Mouse (Mus musculus) brain, adult 2 months (tissue): ENCODE measurements around the gene Mef2a.
A peak's percentile ranks its signal among the peaks of the same experiment; 100 is the strongest.

ENCODE experiments used
- DNase-seq: peaks from one replicate; pipeline ENCODE4 v3.0.0; 2011; ENCODE audit warnings: low read depth, low spot score

Gene Mef2a

DNA sequence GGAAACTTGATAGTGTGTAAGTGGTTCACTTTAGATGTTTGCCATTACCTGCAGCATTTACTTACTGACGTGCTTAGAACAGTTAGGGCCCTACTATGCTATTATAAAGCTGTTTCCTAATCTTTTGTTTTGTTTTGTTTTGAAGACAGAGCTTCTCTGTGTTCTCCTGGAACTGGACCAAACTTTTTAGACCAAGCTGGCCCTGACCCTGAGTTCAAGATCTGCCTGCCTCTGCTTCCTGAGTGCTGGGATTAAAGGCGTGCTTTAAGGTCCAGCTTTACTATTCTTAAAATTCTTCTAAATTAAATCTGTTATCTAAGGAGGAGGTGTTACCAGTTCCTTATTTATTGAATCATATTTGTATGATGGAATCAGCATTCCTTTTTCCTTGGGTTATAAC, 126.6 kb downstream of the Mef2a start:
- no peak for DNase-seq

DNA sequence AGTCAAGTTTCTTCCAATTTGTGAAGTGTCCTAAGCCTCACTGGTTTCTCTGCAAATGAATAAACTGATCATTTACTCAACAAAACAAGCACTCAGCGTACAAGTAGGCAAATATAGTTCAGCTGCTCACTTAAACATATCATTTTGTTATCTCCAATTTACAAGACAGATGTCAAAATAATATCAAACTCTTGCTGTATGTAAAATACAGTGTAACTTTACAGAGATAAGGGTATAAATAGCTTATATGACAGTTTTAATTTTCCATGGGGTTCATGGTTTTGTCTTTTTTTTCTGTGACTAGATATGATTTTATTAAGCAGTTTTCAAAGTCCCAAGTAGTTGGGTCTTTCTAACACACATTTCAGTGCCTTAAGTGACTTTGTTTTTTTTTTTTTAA, 127.4 kb downstream of the Mef2a start:
- no peak for DNase-seq

DNA sequence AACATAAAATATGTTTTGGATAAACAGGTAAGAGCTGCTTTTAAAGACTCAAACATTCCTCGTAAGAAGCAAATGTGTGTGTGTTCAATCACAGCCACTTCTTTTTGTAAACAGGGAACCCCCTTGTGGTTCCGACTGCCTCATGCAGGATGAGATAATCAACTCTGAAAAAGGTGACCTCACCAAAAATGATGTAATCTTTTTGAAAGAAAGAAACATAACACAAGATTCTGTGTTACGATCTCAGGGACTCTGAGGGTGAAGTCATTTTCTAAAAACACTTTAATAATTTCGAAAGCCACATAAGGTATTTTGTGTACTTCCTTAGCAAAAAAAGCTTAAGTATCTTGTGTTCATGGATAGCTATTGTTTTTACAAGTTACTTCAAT, 128.8 kb downstream of the Mef2a start:
- peak; percentile 41 for DNase-seq

DNA sequence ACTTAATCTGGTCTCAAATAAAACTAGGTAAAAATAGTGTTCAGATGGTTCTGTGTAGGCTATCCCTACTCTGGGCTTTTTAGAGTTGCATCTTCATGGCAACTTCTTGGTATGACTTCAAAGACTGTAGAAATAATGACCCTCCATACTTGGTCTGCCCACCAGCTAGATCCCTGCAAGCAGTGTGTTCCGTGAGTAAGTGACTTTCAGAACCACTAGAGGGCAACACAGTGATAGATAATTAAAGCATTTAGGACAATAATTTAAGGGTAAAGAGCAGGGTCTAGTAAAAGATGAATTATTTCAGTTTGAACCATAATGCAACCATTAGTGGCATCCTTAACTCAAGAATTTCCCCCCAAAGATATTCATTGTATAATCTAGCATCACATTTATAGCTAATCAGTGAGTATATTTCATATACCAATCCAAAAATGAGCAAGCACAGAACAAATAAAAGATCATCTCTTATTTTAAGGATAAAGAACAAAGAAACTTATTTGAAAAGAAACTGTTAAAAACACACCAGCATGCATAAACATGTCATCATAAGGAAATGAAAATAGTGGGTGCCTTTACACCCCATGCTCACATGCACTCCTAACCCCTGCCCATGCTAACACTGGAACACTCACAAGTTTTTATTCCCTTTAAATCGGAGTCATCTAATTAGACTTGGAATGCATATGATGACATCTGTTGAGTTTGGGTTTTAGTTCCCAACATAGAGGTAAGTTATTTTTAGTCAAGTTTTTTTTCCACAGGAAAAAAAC, 129.4 kb downstream of the Mef2a start:
- peak; percentile 57 for DNase-seq

DNA sequence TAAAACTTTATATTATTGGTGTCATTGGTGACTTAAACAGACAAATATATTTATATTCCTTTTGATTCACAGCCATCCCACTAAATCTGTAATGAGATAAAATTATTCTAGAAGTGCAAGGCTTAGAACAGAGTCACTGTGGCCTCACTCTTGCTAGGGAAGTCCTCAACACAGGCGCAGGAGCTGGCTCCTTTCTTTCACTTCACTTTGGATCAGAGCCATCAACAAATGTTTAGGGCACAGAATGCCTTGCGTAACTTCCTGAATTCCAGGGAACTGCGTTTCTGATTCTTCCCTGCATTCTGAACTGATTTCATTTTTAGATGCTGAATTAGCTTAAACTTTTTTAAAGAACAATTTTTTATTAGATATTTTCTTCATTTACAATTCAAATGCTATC, 130.7 kb downstream of the Mef2a start:
- DNase-seq: peak; percentile 45

DNA sequence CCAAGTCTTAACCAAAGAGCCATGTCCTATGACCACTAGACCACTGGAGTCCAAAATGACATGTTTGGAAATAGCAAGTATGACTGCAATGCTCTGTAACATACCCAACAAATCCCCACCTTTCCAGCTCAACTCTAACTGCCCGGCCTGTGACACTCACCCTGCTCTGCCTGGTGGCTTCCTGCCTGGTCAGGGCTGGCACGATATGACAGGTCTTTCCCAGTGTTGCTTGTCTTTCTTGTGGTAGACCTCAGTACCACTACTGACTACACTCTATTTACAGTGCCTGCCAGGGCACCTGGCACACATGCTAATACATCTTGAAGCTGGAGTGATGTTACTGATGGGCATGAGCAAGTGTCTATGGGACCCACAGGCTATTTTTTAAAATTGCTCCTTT, 134.9 kb downstream of the Mef2a start:
- DNase-seq: no peak

DNA sequence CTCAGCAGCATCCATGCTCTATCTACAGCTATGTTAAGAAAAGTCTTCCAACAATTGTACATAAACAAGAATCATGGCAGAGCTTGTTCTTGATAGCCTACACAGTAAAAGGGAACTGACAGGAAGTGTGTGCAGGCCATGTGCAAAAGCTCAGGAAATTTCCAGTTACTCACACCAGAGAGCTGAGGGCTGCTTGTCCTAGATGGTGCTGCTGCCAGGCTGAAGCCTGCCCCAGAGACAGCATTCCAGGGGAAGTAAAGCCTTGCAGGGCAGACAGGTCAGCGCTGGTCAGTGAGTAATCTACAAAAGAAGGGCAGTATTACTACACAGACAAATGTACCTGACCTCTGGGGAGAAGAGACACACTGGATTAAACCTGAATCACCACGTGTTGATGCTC, 136.3 kb downstream of the Mef2a start:
- DNase-seq: no peak

DNA sequence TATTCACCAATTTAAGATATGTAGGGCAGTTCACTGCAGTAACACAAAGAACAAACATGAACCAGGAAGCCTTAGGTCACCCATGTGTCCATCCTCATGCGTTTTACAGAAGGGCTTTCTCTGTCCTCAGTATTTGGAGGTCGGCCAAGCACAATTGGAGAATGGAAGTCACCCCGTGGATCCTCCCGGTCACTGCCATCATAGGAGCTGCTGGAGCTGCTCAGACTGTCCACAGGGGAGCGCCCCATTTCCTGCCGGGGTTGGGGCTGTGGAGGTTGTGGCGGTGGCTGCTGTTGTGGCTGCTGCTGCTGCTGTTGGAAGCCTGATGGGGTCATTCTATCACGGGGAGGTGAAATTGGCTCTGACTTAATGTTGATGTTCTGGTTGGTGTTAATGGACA, 137.9 kb downstream of the Mef2a start:
- DNase-seq: peak; percentile 77

DNA sequence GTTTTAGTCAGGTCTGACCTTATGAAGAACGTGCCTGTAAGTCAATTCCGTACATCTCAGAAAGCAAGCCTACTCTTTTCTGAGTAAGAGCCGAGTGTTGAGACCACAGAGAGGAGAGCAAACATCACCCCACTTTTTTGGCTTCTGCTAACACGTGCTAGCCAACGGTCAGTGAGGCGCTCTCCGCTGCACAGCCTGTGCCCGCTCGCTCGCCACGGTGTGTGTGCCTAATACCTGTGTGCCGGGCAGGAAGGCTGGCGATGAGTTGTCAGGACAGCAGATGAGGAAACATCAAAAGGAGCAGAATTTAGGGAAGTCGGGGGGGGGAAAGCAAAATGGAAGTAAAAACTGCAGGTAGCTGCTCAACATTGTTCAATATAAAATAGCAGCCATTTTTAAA, 140.2 kb downstream of the Mef2a start:
- no peak for DNase-seq

DNA sequence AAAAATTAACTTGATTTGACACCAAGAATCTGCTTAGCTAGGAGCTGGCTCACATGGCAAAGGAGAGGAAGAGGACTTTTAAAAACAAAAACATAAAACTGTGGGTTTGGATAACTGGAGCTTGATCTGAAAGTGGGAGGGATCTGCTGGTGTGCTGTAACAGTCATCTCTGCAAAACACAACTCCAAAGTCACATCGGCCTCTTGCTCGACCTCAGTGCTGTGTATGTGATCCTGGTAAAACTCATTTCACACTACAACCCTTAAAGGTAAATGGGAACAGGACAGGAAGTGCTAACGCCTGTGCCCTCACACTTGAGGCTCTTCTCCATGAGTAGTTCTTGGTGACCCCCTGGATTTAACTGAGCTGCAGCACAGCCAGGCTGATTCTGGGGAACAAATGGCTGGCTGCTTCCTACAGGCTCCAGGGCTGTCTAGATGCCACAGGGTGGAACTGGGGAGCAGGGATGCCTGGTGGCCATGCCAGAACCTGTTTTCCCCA, 142.0 kb downstream of the Mef2a start:
- no peak for DNase-seq

DNA sequence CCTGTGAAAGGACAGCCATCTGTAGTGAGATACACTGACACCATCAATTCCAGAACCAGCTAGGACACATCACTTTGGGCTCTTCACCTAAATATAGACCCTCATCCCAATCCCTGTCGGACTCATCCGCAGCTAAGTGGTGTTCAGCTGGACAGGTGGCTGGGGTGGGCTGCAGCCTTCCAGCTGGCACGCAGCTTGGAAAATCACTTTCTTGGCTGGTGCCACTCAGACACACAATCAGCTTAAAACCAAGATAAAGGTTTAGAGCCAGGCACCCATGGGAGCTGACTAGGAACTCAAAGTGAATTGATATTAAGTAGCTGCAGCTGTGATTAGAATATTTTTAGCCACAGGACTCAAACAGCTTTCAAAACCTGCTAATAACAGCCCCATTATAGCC, 142.4 kb downstream of the Mef2a start:
- peak; percentile 36 for DNase-seq

DNA sequence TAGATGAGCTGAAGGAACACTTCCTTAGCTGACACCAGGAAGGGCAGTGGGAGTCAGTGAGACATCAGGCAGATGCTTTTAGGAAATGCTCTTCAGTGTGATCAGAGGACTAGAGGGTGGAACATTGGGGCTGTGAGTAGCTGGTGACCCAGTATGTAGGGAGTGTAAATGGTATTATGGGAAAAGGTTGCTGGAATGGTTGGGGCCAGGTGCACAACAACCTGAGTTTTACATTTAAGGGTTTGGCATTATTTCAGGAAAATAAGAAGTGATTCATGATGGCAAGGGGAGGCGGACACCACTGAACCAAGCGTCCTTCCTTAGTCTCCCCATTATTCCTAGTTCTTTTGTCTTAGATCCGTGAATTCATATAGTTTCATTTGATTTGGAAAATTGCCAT, 143.0 kb downstream of the Mef2a start:
- DNase-seq: no peak

DNA sequence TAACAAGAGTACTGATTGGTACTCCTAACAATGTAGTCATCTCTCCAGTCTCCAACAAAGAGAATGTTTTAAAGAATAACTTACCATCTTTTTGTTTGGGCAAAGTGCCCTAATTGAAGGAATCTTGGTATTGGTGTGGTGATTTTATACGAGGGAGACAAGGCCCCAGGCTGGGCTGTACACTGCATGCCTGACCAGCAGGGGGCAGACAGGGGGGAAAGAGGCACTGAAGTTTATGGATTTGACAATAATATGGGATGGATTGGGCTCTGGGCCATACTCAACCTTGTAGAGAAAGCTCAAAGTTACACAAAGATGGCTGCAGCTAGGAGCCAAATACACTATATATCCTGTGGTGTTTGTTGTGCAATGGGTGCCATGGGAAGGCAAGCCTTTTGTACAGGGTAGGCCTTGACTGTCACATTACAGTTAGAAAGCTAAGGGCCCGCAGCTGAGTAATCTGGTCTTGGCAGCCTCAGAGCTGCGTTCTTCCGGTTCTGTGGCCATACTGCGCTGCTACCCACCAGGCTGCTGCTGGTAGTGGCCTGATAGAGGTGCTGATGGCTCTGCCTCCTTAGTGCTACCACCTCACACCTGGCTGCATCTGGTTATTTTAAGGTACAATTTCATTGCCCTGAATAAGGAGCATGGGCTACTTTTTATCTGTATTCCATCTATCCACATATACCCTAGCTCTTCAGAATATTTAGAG, 143.6 kb downstream of the Mef2a start:
- DNase-seq: peak; percentile 37

DNA sequence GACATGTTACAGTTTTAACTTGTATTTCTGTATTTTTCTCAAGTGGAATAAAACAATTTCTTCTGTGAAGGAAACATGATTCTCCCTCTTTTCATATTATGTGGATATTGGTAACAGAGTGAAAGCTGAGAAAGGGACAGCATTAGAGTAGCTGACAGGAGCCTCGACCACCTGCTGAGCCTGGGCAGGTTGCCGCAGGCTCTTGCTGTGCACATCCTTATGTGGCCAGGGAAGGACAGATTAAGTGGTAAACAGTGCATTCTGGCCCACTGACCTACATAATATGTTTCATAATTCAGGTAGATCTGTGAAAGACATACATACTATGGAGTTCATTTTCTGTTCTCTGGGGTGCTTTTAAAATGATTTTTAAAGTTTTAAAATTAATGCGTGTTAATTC, 144.3 kb downstream of the Mef2a start:
- peak; percentile 88 for DNase-seq

DNA sequence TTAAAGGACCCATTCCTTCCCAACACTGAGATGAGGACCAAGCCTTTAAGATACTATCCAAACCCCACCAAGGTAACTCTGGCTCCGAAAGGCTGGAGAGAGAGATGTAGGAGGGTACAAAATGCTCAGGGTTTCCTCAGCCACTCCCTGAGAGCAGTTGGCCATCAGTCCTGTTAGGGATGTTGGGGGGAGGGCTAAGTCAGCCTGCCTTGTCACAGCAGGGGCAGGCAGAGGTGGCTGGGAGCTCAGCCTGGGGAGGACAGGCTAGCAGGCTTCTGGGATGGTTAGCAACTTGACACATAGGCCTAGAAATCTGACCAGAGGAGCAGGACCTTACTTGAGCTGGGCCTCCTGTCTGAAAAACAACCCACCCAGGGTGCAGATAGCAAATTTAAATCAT, 145.1 kb downstream of the Mef2a start:
- DNase-seq: no peak

DNA sequence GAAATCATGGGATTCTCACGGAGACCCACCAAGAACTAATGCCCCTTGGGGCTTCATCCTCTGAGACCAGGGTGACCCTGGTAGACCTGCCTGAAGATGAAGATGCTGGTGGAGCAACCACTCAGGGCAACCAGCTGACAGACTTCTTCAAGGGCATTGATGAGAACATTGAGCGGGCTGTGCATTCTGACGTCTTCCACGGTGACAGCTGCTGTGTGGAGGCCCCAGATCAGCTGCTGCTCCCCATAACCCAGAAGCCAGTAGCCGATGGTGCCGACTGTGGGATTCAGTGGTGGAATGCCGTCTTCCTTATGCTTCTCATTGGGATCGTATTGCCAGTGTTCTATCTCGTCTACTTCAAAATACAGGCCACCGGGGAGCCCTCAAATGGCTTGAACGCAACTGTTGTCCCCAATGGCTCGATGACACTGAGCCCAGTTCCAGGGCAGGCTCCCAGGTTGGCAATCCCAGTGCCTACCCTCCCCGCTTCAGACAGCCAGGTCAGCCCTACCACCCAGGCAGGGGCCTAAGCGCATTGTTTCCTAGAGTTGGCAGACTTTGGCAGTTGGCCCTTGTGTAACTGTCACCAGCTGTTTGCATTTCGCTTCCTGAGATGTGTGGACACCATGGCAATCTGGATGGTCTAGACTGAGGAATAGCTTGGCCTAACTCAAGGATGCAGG, 146.6 kb downstream of the Mef2a start:
- DNase-seq: no peak

DNA sequence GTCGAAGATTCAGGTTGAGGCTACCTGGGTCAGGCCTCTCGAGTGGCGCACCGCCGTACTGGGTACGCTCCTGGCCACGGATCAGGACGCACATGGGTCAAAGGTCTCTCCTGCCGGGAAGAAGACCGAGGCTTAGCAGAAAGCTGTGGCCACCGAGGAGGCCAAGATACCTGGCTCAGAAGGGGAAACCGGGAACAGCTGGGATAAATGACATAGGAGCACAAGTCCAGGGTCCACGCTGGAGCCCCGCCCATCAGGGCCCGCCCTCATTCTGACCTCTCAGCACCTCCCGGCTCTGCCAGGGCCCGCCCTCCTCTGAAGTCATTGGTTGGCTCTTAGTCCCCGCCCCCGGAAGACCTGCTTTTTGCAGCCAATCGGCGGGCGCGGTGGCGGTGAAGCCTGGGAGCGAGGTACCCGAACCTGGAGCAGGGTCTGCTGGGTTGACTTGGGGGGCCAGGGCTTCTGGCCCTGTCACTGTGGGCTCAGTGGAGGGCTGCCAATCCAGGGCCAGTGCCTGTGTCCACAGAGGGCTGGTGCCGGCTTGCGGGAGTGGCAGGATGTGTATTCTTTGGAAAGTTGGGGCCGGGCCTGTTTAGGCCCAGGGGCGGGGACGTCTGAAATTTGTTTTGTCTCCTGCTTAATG, 150.3 kb downstream of the Mef2a start, which contains the start of gene Lysmd4:
TSS of gene Lysmd4 (plus strand) at position 325 of the 643 bp plus-strand sequence.
- peak; percentile 98 for DNase-seq

DNA sequence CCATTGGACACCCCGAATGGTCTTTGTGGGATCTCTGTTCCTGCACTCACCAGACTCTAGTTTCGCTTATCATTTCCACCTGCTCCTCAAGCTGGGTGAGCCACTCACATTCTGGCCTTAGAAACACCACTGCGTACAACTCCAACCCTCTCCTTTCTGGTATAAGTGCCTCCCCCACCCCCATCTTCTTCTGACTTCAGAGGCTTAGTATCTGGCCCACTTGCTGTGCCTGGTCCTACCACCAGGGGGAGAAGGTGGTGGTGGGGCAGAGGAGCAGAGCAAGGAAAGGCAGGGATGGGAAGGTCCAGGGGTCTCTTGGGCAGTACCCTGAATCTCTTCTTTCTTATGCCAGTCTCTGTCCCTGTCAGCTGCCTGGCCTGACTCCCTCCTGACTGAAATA, 155.6 kb downstream of the Mef2a start:
- DNase-seq: peak; percentile 57

DNA sequence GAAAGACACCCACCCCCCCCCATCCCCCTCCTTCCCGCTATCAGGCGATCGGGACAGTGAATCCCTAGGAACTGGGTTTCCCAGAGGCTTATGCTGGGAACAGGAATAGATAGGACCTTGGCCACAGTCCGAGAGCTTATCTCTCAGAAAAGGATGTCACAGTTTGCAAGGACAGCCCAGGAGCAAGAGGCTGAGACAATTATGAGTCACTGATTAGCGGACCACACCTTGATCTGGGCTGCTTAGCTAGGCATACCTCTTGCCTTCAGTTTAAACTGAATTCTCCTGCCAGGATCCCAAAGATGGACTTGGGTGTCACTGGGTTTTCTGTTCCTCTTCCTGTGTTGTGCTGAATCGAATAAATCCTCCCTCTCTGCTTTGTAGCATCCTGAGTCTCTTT, 156.3 kb downstream of the Mef2a start:
- DNase-seq: no peak

DNA sequence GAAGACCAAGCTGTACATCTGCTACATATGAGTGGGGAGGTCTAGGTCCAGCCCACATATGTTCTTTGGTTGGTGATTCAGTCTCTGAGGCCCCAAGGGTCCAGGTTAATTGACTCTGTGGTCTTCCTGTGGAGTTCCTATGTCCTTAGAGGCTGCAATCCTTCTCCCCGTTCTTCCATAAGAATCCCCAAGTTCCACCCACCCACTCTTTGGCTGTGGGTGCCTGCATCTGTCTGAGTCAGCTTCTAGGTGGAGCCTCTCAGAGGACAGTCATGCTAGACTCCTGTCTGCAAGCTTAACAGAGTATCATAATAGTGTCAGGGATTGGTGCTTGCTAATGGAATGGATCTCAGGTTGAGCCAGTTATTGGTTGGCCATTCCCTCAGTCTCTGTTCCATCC, 159.1 kb downstream of the Mef2a start:
- DNase-seq: peak; percentile 72

DNA sequence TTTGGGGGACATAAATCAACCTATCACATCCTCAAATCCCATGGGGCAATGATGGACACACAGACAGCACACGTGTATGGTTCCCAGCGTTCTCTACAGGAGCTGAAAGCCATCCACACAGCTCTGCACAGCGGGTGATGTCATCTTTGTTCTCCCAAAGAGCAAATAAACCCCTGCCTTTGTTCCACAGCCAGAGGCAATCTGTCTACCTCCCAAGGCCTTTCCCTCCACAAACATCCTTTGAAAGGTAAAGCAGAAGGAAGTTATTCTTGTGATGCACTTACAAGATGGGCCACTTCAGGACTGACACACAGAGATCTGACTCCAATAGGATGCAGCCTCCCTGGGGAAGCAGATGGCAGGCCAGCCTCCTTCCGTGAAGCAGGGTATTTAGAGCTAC, 160.7 kb downstream of the Mef2a start:
- no peak for DNase-seq

DNA sequence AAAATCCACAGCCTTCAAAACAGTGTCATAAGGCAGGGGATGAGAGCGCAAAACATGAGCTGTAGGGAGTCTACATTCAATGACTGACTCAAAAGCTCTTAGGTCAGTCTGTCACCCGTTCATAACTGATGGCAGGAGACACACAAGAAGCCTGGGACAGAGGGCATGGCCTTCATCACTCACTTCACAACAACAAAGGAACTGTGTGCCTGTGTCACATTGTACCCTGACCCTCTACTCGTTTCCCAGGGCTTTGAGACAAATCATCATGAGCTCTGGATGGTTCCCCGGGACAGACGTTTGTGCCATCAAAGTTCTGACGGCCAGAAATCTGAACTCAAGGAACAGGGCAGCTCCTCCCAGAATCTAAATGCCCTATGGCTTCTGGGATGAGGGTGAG, 161.3 kb downstream of the Mef2a start:
- DNase-seq: no peak
